Mouse (Mus musculus): ENCODE data around the gene Zscan2.
A peak's percentile ranks its signal among the peaks of the same experiment; 100 is the strongest.

Zscan2 gene

GRCm38 (mm10) chr7:80843910-80844640, 16.6 kb upstream of the Zscan2 start:
- DNase-seq: no peak

- no peak for DNase-seq
These were observed 16.0 kb upstream of the Zscan2 start for GRCm38 (mm10) chr7:80844691-80845090.

GRCm38 (mm10) chr7:80845621-80846279, 15.0 kb upstream of the Zscan2 start:
- no peak for DNase-seq

GRCm38 (mm10) chr7:80846280-80846678, 14.4 kb upstream of the Zscan2 start:
- no peak for DNase-seq

- no peak for DNase-seq
These were observed 14.0 kb upstream of the Zscan2 start for GRCm38 (mm10) chr7:80846709-80847108.

- DNase-seq: no peak
These were observed 11.5 kb upstream of the Zscan2 start for GRCm38 (mm10) chr7:80849267-80849666.

- peak; percentile 40 for DNase-seq
These were observed 11.0 kb upstream of the Zscan2 start for GRCm38 (mm10) chr7:80849710-80850109.

- no peak for DNase-seq
These were observed 10.2 kb upstream of the Zscan2 start for GRCm38 (mm10) chr7:80850520-80850919.

GRCm38 (mm10) chr7:80853218-80853617, 7.5 kb upstream of the Zscan2 start:
- DNase-seq: no peak

GRCm38 (mm10) chr7:80855316-80855715, 5.4 kb upstream of the Zscan2 start:
- DNase-seq: no peak

- DNase-seq: peak; percentile 88
These were observed 3.5 kb upstream of the Zscan2 start for GRCm38 (mm10) chr7:80857181-80857580.

- DNase-seq: peak; percentile 75
These were observed 493 bp upstream of the Zscan2 start for GRCm38 (mm10) chr7:80860227-80860626.

GRCm38 (mm10) chr7:80862475-80862874, 1.8 kb downstream of the Zscan2 start:
- no peak for DNase-seq

- no peak for DNase-seq
These were observed 2.8 kb downstream of the Zscan2 start for GRCm38 (mm10) chr7:80863520-80863919.

GRCm38 (mm10) chr7:80864151-80864550, 3.4 kb downstream of the Zscan2 start:
- DNase-seq: no peak

GRCm38 (mm10) chr7:80864831-80865230, 4.1 kb downstream of the Zscan2 start:
- DNase-seq: no peak

- no peak for DNase-seq
These were observed 4.8 kb downstream of the Zscan2 start for GRCm38 (mm10) chr7:80865521-80865920.

- DNase-seq: peak; percentile 44
These were observed 5.9 kb downstream of the Zscan2 start for GRCm38 (mm10) chr7:80866514-80867147.

GRCm38 (mm10) chr7:80868686-80869085, 8.0 kb downstream of the Zscan2 start:
- DNase-seq: no peak

- DNase-seq: no peak
These were observed 12.3 kb downstream of the Zscan2 start for GRCm38 (mm10) chr7:80873038-80873437.

GRCm38 (mm10) chr7:80873631-80874030, 12.9 kb downstream of the Zscan2 start:
- DNase-seq: no peak

GRCm38 (mm10) chr7:80875727-80876126, 15.0 kb downstream of the Zscan2 start:
- DNase-seq: no peak

- DNase-seq: peak; percentile 63
These were observed 22.2 kb downstream of the Zscan2 start for GRCm38 (mm10) chr7:80882830-80883505.

Measured in kidney, adult 18-20 months (tissue).